Mouse (Mus musculus) kidney, postnatal 36 days (tissue): ENCODE results near the gene Stk4.

Source experiments
- DNase-seq, 2 experiments: peaks; one replicate each; pipeline ENCODE4 v3.0.0; 2021 to 2022; ENCODE audit warnings: mixed read lengths in 2 of 2

The Stk4 gene

GRCm38 (mm10) chr2:164134563-164134962 lies 64.4 kb downstream of the Stk4 start:
- DNase-seq = peak; percentile 32 to 63

- no peak for DNase-seq
Observed at GRCm38 (mm10) chr2:164135367-164135766, 65.2 kb downstream of the Stk4 start.

- peak; percentile 10 to 29 for DNase-seq
Observed at GRCm38 (mm10) chr2:164136393-164136792, 66.3 kb downstream of the Stk4 start.

- no peak for DNase-seq
Observed at GRCm38 (mm10) chr2:164137754-164138153, 67.6 kb downstream of the Stk4 start.

GRCm38 (mm10) chr2:164142021-164142420 lies 71.9 kb downstream of the Stk4 start:
- DNase-seq = no peak

- DNase-seq = peak; percentile 40 to 47
Observed at GRCm38 (mm10) chr2:164144025-164144424, 73.9 kb downstream of the Stk4 start.

GRCm38 (mm10) chr2:164144541-164144940 lies 74.4 kb downstream of the Stk4 start:
- DNase-seq = peak in 1 of 2 experiments; percentile 31

- no peak for DNase-seq
Observed at GRCm38 (mm10) chr2:164146556-164146955, 76.4 kb downstream of the Stk4 start.

GRCm38 (mm10) chr2:164150086-164150760 lies 80.1 kb downstream of the Stk4 start:
- no peak for DNase-seq

- DNase-seq = no peak
Observed at GRCm38 (mm10) chr2:164152341-164152740, 82.2 kb downstream of the Stk4 start.

- DNase-seq = no peak
Observed at GRCm38 (mm10) chr2:164154007-164154406, 83.9 kb downstream of the Stk4 start.

GRCm38 (mm10) chr2:164156158-164156557 lies 86.0 kb downstream of the Stk4 start:
- DNase-seq = no peak

GRCm38 (mm10) chr2:164158838-164159237 lies 88.7 kb downstream of the Stk4 start:
- DNase-seq = no peak

- DNase-seq = no peak
Observed at GRCm38 (mm10) chr2:164161515-164162055, 91.5 kb downstream of the Stk4 start.

- no peak for DNase-seq
Observed at GRCm38 (mm10) chr2:164164941-164165340, 94.8 kb downstream of the Stk4 start.

GRCm38 (mm10) chr2:164167752-164168570 lies 97.8 kb downstream of the Stk4 start:
- no peak for DNase-seq

- no peak for DNase-seq
Observed at GRCm38 (mm10) chr2:164168571-164168946, 98.4 kb downstream of the Stk4 start.

GRCm38 (mm10) chr2:164170326-164170725 lies 100.2 kb downstream of the Stk4 start:
- no peak for DNase-seq

GRCm38 (mm10) chr2:164170902-164171301 lies 100.8 kb downstream of the Stk4 start, which contains the start of gene Kcns1:
TSS of gene Kcns1 (minus strand) at chr2:164171113.
- peak in 1 of 2 experiments; percentile 20 for DNase-seq

GRCm38 (mm10) chr2:164173394-164173793 lies 103.3 kb downstream of the Stk4 start:
- DNase-seq = no peak

GRCm38 (mm10) chr2:164174649-164175395 lies 104.7 kb downstream of the Stk4 start:
- no peak for DNase-seq

GRCm38 (mm10) chr2:164175850-164176249 lies 105.7 kb downstream of the Stk4 start:
- DNase-seq = no peak

- no peak for DNase-seq
Observed at GRCm38 (mm10) chr2:164177831-164178230, 107.7 kb downstream of the Stk4 start.
